Mouse (Mus musculus) retina, embryonic 14.5 days (tissue): ENCODE results near the gene Hspa5.
"Not testable (repeated sequence)": the region's sequence is repeated elsewhere in the genome, so short reads cannot be mapped to it uniquely, and the experiment has no call there.

Source experiments
- DNase-seq: peaks from one replicate; pipeline ENCODE4 v3.0.0-alpha.2; 2015; ENCODE audit warnings: low spot score

Gene Hspa5

DNA sequence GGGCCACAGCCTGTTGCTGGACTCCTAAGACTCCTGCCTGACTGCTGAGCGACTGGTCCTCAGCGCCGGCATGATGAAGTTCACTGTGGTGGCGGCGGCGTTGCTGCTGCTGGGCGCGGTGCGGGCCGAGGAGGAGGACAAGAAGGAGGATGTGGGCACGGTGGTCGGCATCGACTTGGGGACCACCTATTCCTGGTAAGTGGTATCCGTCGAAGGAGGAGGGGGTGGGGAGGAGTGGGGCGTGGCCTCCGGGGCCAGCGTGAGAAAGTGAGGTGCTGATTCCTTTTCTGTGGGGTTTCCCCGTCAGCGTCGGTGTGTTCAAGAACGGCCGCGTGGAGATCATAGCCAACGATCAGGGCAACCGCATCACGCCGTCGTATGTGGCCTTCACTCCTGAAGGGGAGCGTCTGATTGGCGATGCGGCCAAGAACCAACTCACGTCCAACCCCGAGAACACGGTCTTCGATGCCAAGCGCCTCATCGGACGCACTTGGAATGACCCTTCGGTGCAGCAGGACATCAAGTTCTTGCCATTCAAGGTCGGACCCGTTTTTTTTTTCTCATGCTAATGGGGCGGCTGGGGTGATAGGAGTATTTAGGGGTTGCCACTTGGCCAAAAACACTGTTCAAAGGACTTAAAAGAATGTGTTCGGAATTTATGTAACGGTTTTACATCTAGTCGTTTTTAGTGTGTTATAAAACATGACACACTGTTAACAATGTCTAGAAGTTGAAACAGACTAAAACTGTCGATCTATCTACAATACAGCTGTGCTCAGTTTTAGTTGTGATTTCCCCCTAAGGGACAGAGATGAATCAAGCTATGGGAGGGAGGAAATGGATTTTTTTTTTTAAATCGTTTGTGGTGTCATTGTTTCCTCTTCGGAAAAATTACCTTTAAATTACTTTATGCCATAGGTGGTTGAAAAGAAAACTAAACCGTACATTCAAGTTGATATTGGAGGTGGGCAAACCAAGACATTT lies 774 bp downstream of the Hspa5 start:
- DNase-seq: peak; percentile 65

DNA sequence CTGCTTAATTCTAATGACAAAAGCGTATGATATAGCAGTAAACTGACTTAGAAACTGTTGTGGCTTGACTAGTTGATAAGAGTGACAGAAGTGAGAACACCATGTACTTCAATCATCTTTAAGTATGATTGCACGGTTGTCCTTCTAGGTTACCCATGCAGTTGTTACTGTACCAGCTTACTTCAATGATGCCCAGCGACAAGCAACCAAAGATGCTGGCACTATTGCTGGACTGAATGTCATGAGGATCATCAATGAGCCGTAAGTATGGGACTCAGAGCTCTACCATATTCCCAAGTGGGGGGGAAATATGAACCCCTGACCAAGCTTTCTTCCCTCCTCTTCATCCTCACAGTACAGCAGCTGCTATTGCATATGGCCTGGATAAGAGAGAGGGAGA lies 1.9 kb downstream of the Hspa5 start:
- DNase-seq: no peak

DNA sequence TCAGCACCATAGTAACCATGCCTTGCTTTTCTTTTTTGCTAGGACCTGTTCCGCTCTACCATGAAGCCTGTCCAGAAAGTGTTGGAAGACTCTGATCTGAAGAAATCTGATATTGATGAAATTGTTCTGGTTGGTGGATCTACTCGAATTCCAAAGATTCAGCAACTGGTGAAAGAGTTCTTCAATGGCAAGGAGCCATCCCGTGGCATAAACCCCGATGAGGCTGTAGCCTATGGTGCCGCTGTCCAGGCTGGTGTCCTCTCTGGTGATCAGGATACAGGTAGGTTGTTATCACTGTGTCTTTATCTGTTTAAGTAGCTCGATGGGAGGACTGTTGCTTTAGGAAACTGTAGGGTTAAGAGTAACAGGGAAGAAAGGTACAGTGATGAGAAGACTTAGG lies 2.7 kb downstream of the Hspa5 start:
- DNase-seq: no peak

DNA sequence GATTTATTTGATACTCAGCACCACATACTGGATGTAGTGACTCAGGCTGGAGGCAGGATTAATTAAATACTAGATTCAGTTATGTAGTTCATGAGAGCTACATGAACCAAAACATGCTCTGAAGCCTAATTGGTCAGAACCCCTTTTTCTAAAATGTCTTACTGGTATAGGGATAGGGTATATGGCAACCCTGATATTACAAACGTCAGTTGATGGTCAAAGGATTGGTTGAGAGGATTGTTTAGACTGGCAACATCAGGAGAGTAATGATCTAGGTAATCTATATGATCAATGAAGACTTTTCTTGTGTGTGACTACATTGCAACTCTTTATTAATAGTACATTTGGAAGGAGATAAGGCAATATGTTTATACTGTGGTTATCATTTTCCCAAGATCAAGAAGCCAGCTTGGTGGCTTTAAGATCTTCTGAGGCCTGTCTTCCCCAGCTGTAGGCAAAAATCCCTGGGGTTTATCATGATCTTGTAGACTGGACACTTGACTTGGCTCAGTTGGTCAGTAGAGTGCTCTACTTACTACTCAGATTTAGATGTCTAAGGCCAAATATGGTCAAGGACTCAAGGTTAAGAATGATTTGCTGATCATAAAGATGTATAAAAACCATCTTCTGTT lies 5.6 kb downstream of the Hspa5 start:
- no peak for DNase-seq

DNA sequence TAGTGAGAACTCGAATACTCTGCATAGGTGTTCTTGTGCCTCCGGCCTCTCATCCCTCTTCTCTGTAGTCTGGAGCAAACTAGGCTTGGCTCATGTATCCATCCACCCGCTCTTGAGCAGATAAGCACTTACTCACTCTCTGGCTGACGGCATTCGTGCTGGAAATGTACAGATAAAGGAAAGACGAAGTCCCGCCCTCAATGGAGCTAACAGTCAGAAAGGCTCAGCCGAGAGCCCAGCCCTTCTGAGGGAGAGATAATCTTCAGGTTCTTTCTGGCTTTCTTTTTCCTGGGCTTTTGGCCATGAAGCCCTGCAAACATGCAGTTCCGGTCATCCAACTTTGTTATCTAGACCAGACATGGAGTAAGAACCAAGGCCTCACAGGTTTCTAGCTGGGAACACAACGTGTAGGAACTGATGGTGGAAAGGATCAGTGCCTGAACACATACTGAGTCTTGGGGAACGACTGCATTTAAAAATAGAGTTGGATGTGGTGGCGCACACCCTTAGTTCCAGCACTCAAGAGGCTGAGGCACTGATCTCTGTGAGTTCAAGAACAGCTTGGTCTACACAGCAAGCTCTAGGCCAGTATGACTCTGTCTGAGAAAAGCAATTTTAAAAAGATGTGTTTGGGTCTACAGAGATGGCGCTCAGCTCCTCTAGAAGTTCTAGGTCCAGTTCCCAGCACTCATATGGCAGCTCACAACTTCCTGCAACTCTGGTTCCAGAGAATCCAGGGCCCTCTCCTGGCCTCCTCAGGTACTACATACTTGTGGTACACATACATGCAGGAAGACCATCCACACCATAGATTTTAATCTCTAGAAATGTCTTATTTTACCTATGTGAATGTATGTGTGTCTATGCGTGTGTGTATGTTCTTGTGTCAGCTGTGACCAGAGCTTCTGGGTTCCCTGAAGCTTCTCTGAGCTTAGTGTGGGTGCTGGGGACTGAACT lies 11.6 kb downstream of the Hspa5 start:
- no peak for DNase-seq

DNA sequence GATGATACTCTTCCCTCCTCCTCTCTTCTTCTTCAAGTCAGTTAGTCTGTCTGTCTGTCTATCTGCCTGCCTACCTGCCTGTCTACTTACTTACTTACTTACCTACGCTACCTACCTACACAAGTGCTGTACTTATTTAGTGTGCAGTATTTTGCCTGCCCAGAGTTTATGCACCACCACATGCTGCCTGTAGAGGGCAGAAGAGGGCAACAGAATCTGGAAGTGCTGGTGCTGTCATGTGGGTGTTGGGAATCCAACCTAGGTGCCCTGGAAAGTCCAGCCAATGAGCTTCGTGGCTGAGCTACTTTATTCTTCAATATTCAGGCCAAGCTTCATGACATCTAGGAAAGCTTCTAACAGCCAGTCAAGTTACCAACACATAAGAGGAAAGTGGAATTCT lies 12.3 kb downstream of the Hspa5 start:
- peak; percentile 61 for DNase-seq

DNA sequence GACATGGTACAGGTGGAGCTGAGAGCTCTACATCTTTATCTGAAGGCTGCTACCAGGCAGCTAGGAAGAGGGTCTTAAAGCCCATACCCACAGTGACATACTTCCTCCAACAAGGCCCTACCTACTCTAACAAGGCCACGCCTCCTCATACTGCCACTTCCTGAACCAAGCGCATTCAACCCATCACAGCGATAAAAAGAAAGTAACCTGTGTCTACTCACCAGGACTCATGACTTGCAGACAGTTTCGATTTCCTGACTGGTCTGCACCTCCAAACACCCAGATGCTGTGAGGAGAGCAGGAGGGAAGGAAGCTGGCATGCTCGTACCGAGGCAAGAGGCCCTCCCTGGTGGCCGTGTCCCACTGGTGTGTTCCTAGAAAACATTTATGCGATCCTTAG lies 18.5 kb downstream of the Hspa5 start:
- DNase-seq: no peak

DNA sequence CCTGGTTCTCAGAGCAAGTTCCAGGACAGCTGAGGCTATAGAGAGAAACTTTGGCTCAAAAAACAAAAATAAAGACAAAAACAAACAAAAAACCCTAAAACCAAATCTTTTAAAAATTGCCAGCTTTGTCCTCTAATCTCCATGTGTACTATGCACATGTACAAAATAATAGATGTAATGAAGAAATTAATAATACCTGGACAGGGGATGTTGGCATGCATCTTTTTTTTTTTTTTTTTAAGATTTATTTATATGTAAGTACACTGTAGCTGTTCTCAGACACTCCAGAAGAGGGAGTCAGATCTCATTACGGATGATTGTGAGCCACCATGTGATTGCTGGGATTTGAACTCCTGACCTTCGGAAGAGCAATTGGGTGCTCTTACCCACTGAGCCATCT lies 20.8 kb downstream of the Hspa5 start:
- not testable (repeated sequence) for DNase-seq

DNA sequence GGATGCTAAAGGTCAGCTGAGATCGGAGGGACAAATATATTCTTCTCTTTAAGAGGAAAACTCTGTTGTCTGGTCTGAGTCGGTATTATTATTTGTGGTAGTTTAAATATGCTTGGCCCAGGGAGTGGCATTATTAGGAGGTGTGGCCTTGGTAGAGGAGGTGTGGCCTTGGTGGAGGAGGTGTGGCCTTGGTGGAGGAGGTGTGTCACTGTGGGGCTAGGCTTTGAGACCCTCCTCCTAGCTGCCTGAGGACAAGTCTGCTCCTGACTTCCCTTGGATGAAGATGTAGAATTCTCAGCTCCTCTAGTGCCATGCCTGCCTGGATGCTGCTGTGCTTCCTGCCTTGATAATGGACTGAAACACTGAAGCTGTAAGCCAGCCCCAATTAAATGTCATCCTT lies 22.7 kb downstream of the Hspa5 start:
- no peak for DNase-seq

DNA sequence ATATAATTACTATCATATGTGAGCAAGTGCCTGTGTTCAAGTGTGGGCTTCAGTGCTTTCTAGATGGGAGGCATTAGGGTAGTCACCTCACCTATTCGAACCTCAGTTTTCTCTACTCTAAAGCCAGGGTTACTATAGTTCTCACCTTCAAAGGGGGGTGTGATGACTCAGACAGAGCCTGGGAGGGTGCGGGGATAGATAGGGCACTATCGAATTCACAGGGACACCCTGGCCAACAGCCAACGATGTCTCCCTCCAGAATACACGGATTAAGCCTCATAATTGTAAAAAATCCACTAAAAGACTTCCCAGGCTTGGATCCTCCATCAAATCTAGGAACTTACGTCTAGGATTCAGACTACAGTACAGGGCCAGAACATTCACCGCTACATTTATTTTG lies 23.7 kb downstream of the Hspa5 start:
- no peak for DNase-seq

DNA sequence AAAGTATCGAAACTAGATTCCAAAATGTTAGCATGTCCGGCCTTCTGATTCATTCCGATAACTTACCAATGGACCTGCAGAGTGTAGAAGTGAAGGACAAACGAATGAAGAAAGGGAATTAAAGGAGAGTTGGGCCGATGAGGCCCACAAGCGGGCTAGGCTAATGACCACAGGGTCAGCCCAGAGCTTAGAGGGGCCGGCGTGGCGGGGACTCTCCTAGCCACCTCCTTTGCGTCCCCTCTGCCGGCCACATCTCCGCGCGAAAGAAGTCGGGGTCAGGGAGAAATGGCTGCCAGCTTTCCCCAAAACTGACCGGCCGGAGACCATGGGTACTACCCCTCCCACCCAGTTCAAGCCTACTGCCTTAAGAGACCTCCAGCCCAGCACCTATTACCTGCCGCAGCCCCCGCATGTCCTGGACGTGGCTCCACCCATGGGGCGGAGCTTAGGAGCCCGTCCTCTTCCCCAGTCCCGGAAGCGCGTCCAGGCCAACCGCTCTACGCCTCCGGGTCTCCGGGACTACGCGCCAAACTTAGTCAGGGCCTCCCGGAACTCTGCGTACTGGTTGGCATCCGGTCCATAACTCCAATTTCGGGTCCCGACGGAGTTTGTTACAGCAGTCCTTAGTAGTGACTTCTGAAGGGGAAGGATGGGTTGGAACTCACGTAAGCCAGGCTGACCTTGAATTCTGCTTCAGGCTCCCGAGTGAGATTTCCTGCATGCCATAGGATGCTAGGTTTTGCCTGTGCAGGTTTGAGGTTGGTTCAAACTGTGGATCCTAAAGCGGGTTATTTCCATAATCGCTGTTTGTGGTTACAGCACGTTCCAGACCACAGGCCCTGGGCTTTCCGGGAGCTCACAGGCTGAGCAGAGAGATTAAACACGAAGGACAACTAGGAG lies 27.8 kb downstream of the Hspa5 start, which contains the start of gene Rabepk:
Rabepk (minus strand) TSS at position 556 of the 900 bp plus-strand sequence.
- peak; percentile 83 for DNase-seq

DNA sequence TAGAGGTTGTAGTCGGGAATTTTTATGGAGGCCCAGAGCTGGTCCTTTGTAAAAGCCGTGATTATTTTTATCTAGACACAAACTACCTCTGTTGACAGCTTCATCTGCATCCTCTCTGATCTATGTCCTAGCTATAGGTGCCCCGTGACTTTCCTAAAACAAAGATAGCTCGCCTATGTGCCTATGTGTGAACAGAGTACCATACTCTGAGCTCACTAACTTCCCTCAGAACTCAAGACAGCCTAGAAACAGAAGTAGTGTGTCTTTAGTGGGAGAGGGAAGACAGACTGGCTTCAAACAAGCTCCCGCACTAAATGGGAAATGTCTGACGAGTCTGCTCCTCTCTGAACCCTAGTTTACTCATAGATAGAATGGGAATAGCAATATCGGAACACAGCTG lies 28.6 kb downstream of the Hspa5 start:
- DNase-seq: no peak

DNA sequence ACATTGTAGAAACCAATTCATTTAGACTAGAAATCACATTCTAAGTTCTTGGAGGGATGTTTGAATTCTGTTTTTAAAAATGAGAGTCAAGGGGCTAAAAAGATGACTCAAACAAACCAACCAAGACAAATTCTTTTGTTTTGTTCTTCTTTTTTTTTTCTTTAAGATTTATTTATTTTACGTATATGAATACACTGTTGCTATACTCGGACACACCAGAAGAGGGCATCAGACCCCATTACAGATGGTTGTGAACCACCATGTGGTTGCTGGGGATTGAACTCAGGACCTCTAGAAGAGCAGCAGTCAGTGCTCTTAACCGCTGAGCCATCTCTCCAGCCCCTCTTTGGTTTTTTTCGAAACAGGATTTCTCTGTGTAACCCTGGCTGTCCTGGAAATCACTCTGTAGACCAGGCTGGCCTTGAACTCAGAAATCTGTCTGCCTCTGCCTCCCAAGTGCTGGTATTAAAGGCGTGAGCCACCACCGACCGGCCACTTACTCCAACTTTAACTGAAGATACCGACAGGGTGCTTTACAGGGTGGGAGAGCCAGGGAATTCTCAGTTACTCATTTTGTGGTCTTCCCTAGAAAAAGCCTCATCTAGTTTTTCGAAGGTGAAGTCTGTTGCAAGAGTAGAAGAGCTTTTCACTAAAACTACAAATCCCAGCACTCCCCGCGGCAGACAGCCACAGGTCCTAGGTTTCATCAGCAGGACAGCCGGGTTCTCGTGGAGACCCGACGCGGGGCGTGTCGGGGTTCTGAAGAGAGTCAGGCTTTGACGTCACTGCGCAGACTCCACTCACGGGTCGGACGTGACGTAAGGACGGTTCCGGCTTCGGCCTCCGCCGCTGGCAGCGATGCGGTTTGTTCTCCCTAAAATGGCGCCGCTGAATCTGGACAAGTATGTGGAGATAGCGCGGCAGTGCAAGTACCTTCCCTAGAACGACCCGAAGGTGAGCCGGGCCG lies 30.0 kb downstream of the Hspa5 start:
- peak; percentile 98 for DNase-seq

DNA sequence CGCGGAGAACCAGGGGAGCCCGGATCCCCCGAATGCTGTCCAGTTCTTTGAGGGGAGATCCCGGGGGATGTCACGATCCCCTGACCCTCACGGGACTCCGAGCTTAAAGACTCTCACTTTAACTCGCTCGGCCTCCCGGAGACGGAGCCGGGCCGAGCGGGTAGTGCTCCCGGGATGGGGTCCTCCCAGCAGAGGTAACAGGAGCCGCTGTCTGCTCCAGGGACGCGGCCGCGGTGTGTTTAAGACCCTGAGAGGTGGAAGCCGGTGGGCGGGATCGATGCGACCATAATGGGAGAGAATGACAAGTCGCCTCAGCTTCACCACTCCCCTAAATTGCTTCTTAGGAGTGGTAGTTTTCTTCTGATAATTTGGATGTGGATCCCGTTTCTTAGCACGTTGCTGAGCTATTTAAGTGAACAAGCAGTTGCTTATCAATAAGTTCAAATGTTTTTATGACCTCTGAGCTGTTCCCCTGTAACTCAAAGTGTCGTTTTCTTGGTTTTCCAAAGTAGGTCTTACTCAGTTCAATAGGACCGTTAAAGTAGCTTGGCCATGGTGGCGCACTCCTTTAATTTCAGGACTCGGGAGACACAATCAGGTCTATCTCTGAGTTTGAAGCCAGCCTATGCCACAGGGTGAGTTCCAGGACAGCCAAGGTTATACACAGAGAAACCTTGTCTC lies 30.9 kb downstream of the Hspa5 start:
- DNase-seq: peak; percentile 32

DNA sequence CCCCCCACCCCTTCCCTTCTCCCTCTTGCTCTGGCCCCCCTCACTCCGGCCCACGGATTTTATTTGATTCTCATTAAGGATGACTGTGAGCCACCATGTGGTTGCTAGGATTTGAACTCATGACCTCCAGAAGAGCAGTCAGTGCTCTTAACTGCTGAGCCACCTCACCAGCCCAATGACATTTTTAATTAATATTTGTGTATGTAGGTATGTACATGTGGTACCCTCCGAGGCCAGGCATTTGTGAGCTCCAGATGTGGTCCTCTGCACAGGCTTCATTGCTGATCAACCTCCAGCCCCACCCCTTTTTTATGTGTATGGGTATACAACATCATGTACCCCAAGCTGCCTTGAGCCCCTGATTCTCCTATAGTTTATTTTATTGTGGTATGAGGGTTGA lies 32.0 kb downstream of the Hspa5 start:
- no peak for DNase-seq

DNA sequence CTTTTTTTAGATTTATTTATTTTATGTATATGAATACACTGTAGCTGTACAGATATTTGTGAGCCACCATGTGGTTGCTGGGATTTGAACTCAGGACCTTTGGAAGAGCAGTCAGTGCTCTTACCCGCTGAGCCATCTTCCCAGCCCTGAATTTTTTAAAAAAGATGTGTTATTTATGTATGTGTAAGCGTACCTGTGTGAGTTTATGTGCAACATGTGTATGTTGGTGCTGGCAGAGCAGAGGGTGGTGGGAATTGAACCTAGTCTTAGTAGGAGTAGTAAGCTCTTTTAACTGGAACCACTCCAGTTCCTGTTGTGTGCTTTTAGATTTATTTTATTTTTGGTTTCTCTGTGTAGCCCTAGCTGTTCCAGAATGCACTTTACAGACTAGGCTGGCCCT lies 32.4 kb downstream of the Hspa5 start:
- DNase-seq: no peak

DNA sequence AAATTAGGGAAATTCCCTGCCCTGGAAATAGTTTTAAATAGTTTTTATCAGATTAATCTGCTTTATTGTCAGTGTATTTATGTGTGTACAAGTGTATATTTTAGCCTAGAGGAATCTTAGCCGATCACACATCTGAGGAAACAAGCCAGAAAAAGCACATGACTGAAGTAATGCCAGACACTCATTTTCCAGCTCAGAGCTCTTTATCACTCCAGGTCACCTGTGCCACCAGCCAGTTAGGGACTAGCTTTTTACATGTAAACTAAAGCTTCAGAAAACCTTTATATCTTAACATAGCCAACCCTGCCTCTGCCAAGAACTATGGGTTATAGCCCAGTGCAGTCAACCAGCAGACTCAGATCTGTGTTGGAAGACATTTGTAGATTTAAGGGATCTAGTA lies 33.0 kb downstream of the Hspa5 start:
- no peak for DNase-seq

DNA sequence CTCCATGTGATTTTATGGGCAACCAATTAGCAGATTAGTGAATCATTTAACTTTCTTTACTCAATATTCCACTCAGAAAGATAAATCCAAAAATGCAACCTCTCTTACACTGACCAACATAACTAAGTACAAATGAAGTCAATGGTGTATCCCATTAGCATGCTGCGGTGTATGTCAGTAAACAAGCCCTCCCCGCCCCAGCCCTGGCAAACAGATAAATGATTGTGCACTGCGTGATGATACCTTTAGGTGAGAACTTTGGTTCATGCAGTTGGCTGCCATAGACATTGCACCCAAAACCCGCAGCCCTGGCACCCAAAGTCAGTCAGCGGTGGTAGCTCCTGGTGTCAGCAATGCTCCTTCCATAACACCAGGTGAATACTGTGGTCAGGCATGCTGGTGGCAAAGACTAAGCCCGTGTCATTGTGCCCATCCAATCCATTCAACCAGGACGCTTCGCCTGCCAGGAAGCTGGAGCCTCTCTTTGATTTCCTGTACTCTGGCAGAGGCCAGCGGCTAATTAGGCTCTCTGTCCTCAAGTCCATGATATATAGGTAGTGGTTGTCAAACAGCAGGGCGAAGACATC lies 33.7 kb downstream of the Hspa5 start:
- DNase-seq: no peak

DNA sequence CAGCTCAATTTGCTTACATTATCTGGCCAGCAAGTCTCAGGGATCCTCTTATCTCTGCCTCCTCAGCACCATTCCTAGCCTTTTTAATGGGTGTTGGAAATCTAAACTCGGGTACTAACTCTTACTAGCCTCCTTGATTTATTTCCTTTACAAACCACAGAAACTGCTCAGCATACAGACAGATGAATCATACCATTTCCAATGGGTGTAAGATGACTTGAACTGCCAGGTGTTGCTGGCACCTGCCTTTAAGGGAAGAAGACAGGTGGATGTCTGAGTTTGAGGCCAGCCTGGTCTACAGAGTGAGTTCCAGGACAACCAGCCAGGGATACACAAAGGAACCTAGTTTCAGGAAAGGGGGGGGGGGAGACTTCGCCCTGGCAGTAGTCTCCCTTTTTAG lies 36.3 kb downstream of the Hspa5 start:
- DNase-seq: no peak
